Mouse (Mus musculus): Measurements from ENCODE around the gene Pitx3. TPM values are rescaled to one million over a fixed set of nuclear protein-coding genes. Genes with fewer than 3 reads are reported as not detected.

The Pitx3 gene
- polyA plus RNA-seq, 1 experiment from 2014 or later: not detected

DNA sequence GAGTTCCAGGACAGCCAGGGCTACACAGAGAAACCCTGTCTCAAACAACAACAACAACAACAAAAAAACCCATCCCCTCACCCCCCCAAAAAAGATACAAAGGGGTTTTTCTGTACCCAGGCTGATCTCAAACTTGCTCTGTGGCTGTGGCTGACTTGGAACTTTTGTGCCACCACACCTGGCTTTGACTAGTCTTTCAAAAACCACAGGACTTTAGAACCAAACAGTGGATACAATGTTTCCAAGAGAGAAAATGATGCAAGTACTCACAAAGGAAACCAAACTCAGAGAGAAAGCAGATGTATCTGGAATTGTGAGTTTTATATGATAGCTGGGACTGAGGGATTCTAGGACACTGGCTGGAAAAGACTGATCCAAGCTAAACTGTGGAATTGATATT lies 23.5 kb downstream of the Pitx3 start:
- no peak for DNase-seq (ENCODE audit: low spot score)
- ATAC-seq: no peak

DNA sequence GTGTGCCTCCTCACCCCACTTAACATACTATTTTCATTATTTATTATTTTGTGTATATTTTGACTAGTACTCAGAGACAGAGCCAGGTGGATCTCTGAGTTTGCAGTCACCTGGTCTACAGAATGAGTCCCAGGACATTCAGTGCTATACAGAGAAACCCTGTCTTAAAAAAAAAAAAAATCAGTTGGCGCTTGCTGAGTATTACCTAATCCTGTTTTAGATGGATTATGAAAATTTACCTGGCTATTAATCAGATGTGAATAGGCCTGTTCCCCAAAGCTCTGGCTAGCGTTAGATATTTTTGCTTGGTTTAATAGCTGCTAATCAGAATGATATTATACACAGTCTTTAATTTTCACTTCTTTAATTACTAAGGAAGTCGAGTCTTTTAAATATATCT lies 24.2 kb downstream of the Pitx3 start:
- H3K4me2 ChIP-seq (ENCODE audit: low read length): no peak overlapping the region
- ATAC-seq (no peak), DNase-seq (ENCODE audit: low spot score) (no peak)
- 84% methylated on average over 3 of the region's 3 CpGs for WGBS
- no peak overlapping the region for H3K9ac ChIP-seq (ENCODE audit: low read length)
- H3K27ac ChIP-seq (ENCODE audit: low read depth, low read length): no peak overlapping the region
- no peaks in the 10 kb centered on the region for H3K36me3 ChIP-seq (ENCODE audit: control insufficient read depth, insufficient read depth, low read length)
- no peaks in the 10 kb centered on the region for H3K4me1 ChIP-seq (ENCODE audit: control insufficient read depth, insufficient read depth, low read length)
- no peak overlapping the region for H3K4me3 ChIP-seq (ENCODE audit: low read depth, low read length)
- H3K27me3 ChIP-seq (replicated peaks; ENCODE audit: control insufficient read depth, insufficient read depth, low read length): no peaks in the 10 kb centered on the region
- H3K9me3 ChIP-seq (replicated peaks; ENCODE audit: control insufficient read depth, low read length): no peaks in the 10 kb centered on the region

More for the DNA sequence above, 23.5 kb downstream of the Pitx3 start:
- H3K4me3 ChIP-seq (ENCODE audit: low read depth, low read length): no peak overlapping the region
- no peaks in the 10 kb centered on the region for H3K4me1 ChIP-seq (ENCODE audit: control insufficient read depth, insufficient read depth, low read length)
- H3K9ac ChIP-seq (ENCODE audit: low read length): no peak overlapping the region
- no peaks in the 10 kb centered on the region for H3K36me3 ChIP-seq (ENCODE audit: control insufficient read depth, insufficient read depth, low read length)
- H3K9me3 ChIP-seq (replicated peaks; ENCODE audit: control insufficient read depth, low read length): no peaks in the 10 kb centered on the region
- no peak overlapping the region for H3K4me2 ChIP-seq (ENCODE audit: low read length)
- no peak overlapping the region for H3K27ac ChIP-seq (ENCODE audit: low read depth, low read length)
- H3K27me3 ChIP-seq (replicated peaks; ENCODE audit: control insufficient read depth, insufficient read depth, low read length): no peaks in the 10 kb centered on the region

DNA sequence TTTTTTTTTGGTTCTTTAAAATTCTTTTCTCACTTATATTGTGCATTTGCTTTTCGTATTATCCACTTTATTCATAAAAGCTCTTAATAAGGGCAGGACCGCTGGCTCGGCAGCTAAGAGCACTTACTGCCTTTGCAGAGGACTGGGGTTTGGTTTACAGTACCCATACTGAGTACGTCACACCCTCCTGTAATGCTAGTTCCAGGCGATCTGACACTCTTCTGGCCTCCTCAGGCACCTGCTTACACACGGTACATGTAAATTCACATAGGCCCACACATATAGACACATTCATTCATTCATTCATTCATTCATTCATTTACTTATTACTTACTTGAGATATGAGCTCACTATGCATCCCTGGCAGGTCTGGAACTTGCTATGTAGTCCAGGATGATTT lies 27.3 kb downstream of the Pitx3 start:
- no peaks in the 10 kb centered on the region for H3K4me1 ChIP-seq (ENCODE audit: control insufficient read depth, insufficient read depth, low read length)
- H3K27ac ChIP-seq (ENCODE audit: low read depth, low read length): no peak overlapping the region
- H3K9me3 ChIP-seq (replicated peaks; ENCODE audit: control insufficient read depth, low read length): no peaks in the 10 kb centered on the region
- 75% methylated on average over 6 of the region's 6 CpGs for WGBS
- H3K4me3 ChIP-seq (ENCODE audit: low read depth, low read length): no peak overlapping the region
- H3K9ac ChIP-seq (ENCODE audit: low read length): no peak overlapping the region
- H3K27me3 ChIP-seq (replicated peaks; ENCODE audit: control insufficient read depth, insufficient read depth, low read length): no peaks in the 10 kb centered on the region
- H3K4me2 ChIP-seq (ENCODE audit: low read length): no peak overlapping the region
- DNase-seq (ENCODE audit: low spot score) (no peak), ATAC-seq (no peak)
- no peaks in the 10 kb centered on the region for H3K36me3 ChIP-seq (ENCODE audit: control insufficient read depth, insufficient read depth, low read length)

DNA sequence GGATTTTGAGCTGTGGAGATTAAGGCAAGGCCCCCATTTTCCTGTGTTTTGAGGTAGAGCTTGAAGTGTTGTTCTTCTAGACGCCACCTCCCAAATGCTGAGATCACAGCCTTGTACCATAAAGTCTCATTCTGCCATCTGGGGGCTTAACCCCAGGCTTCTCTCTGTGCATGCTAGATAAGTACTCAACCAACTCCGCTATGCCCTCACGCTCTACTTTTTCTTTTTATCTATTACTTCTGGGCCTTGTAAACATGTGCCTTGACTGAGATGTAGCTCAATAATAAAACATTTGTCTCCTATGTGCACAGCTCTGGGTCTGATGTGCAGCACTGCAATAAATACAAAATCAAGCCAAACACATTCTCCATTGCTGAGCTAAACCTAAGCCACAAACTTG lies 28.7 kb downstream of the Pitx3 start:
- no peak for ATAC-seq

DNA sequence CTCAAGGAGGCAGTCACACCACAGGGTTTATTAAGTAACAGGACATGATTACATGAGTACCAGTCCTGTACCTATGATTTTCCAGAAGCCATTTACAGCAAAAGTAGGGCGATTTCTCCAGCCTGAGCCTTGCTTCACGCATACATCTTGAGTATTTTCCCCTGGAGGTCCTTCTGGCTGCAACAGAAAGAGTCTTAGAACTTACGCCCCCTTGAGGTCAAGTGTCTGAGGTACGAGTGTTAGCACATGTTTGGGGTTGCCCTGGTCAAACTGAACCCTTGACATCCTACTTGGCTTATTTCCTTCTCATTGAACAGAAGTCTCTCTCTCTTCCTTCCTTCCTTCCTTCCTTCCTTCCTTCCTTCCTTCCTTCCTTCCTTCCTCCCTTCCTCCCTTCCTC lies 33.5 kb downstream of the Pitx3 start:
- no peaks in the 10 kb centered on the region for H3K36me3 ChIP-seq (ENCODE audit: control insufficient read depth, insufficient read depth, low read length)
- WGBS: 56% methylated on average over 4 of the region's 4 CpGs
- H3K27me3 ChIP-seq (replicated peaks; ENCODE audit: control insufficient read depth, insufficient read depth, low read length): no peaks in the 10 kb centered on the region

More for the DNA sequence above, 28.7 kb downstream of the Pitx3 start:
- Histone ChIP-seq H3K9me3 (replicated peaks; ENCODE audit: control insufficient read depth, low read length) (no peaks in the 10 kb centered on the region), H3K4me2 (ENCODE audit: low read length) (no peak overlapping the region), H3K27ac (ENCODE audit: low read depth, low read length) (no peak overlapping the region), H3K27me3 (replicated peaks; ENCODE audit: control insufficient read depth, insufficient read depth, low read length) (no peaks in the 10 kb centered on the region), H3K4me3 (ENCODE audit: low read depth, low read length) (no peak overlapping the region), H3K9ac (ENCODE audit: low read length) (no peak overlapping the region), H3K36me3 (ENCODE audit: control insufficient read depth, insufficient read depth, low read length) (no peaks in the 10 kb centered on the region), H3K4me1 (ENCODE audit: control insufficient read depth, insufficient read depth, low read length) (no peaks in the 10 kb centered on the region)
- 91% methylated on average over 3 of the region's 3 CpGs for WGBS
- no peak for DNase-seq (ENCODE audit: low spot score)

DNA sequence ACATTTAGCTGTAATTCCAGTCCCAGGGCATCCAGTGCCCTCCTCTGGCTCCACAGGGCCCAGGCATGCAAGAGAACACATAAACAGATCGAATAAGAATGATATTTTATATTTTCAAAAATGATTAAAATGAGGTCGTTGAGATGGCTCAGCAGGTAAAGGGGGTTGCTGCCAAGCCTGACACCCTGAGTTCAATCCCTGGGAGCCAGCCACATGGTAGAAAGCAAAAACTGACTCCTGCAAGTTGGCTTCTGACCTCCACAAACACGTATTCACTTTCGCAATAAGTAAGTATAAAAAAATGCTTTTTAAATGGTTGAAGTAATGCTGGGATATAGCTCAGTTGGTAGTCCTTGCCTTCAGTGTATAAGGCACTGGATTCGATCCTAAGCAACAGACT lies 37.3 kb downstream of the Pitx3 start:
- DNase-seq (ENCODE audit: low spot score) (no peak), ATAC-seq (no peak)
- no peak overlapping the region for H3K4me2 ChIP-seq (ENCODE audit: low read length)

More for the DNA sequence above, 33.5 kb downstream of the Pitx3 start:
- ATAC-seq: no peak
- Histone ChIP-seq H3K4me2 (ENCODE audit: low read length) (no peak overlapping the region), H3K9me3 (replicated peaks; ENCODE audit: control insufficient read depth, low read length) (no peaks in the 10 kb centered on the region), H3K4me1 (ENCODE audit: control insufficient read depth, insufficient read depth, low read length) (no peaks in the 10 kb centered on the region), H3K27ac (ENCODE audit: low read depth, low read length) (no peak overlapping the region), H3K4me3 (ENCODE audit: low read depth, low read length) (no peak overlapping the region), H3K9ac (ENCODE audit: low read length) (no peak overlapping the region)
- DNase-seq (ENCODE audit: low spot score): no peak

DNA sequence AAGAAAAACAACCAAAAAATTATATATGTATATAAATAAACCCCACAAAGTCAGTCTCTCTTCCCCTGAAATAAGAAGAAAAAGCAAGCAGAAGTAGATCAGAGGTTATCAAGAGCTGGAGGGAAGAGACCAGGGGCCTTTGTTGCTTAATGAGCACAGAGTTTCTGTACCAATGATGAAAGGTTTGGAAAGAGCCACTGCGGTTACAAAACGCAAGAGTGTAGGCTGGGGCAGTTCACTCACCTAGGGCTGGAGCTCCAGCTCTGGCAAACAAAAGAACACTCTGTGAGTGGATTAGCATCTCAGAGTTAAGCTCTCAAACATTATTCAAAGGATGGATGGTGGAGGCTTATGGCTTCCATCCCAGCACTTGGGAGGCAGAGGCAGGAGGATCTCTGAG lies 37.9 kb downstream of the Pitx3 start:
- no peaks in the 10 kb centered on the region for H3K27me3 ChIP-seq (replicated peaks; ENCODE audit: control insufficient read depth, insufficient read depth, low read length)
- no peak overlapping the region for H3K27ac ChIP-seq (ENCODE audit: low read depth, low read length)
- no peak overlapping the region for H3K9ac ChIP-seq (ENCODE audit: low read length)
- no peaks in the 10 kb centered on the region for H3K9me3 ChIP-seq (replicated peaks; ENCODE audit: control insufficient read depth, low read length)
- no peak for ATAC-seq
- DNase-seq (ENCODE audit: low spot score): no peak
- H3K4me2 ChIP-seq (ENCODE audit: low read length): no peak overlapping the region
- H3K36me3 ChIP-seq (ENCODE audit: control insufficient read depth, insufficient read depth, low read length): no peaks in the 10 kb centered on the region
- WGBS: 49% methylated on average over 2 of the region's 2 CpGs
- H3K4me1 ChIP-seq (ENCODE audit: control insufficient read depth, insufficient read depth, low read length): no peaks in the 10 kb centered on the region
- H3K4me3 ChIP-seq (ENCODE audit: low read depth, low read length): no peak overlapping the region

More for the DNA sequence above, 37.3 kb downstream of the Pitx3 start:
- H3K27me3 ChIP-seq (replicated peaks; ENCODE audit: control insufficient read depth, insufficient read depth, low read length): no peaks in the 10 kb centered on the region
- no peaks in the 10 kb centered on the region for H3K9me3 ChIP-seq (replicated peaks; ENCODE audit: control insufficient read depth, low read length)
- no peak overlapping the region for H3K27ac ChIP-seq (ENCODE audit: low read depth, low read length)
- WGBS: 87% methylated on average over 5 of the region's 5 CpGs
- H3K9ac ChIP-seq (ENCODE audit: low read length): no peak overlapping the region
- no peaks in the 10 kb centered on the region for H3K4me1 ChIP-seq (ENCODE audit: control insufficient read depth, insufficient read depth, low read length)
- H3K4me3 ChIP-seq (ENCODE audit: low read depth, low read length): no peak overlapping the region
- H3K36me3 ChIP-seq (ENCODE audit: control insufficient read depth, insufficient read depth, low read length): no peaks in the 10 kb centered on the region

DNA sequence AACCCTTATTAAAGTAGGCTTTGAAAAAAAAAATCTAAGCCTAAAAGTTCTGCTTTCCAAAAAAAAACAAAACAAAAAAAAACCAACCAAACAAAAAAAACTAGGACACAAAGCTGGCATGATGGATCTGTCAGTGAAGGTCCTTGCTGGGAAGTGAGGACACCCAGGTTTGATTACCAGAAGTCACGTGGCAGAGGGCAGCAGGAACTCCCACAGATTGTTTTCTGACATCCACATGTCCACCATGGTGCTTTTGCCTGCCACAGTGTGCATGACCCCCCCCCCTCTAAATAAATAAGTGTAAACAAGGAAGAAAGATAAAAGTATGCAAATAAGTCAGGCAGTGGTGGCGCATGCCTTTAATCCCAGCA lies 44.0 kb downstream of the Pitx3 start:
- DNase-seq (ENCODE audit: low spot score) (no peak), ATAC-seq (no peak)

DNA sequence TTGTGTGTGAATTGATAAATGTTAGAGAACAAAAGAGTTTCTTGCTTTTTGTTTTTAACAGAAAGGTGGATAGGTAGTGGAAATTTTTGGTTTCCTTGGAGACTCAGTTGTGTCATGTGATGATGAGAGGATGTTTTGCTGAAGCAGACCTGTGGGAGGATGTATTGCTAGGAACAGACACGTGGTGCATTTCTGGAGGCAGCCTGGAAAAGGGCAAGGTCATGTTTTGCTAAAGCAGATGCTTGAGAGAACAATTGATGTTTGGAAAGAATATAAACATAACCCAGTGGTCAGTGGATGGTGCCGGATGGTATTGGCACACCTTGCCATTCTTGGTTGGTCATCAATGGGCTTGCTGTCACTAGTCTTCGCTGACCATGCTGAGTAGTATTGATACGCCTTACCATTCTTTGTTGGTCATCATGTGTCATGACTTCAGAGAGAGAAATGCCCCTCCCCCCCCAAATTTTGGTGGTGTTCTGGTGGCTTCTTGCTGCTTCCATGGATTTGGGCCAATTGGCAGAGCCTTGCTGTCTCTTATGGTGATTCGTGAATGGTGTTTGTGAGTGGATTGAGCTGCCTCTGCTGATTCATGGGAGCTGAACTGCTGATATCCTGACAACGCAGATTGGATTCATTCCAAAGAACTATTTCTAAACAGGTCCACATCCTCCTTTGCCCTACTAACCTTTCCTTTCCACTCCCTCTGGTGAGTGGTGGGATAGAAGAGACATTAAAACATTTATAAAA lies 44.5 kb downstream of the Pitx3 start:
- H3K4me2 ChIP-seq (ENCODE audit: low read length): no peak overlapping the region
- H3K36me3 ChIP-seq (ENCODE audit: control insufficient read depth, insufficient read depth, low read length): no peaks in the 10 kb centered on the region
- H3K4me3 ChIP-seq (ENCODE audit: low read depth, low read length): no peak overlapping the region
- H3K27ac ChIP-seq (ENCODE audit: low read depth, low read length): no peak overlapping the region
- ATAC-seq (no peak), DNase-seq (ENCODE audit: low spot score) (no peak)
- H3K27me3 ChIP-seq (replicated peaks; ENCODE audit: control insufficient read depth, insufficient read depth, low read length): no peaks in the 10 kb centered on the region
- no peak overlapping the region for H3K9ac ChIP-seq (ENCODE audit: low read length)
- H3K4me1 ChIP-seq (ENCODE audit: control insufficient read depth, insufficient read depth, low read length): no peaks in the 10 kb centered on the region
- H3K9me3 ChIP-seq (replicated peaks; ENCODE audit: control insufficient read depth, low read length): no peaks in the 10 kb centered on the region
- WGBS: 89% methylated on average over 6 of the region's 6 CpGs

More for the DNA sequence above, 44.0 kb downstream of the Pitx3 start:
- Histone ChIP-seq H3K4me1 (ENCODE audit: control insufficient read depth, insufficient read depth, low read length) (no peaks in the 10 kb centered on the region), H3K4me2 (ENCODE audit: low read length) (no peak overlapping the region), H3K9ac (ENCODE audit: low read length) (no peak overlapping the region), H3K27me3 (replicated peaks; ENCODE audit: control insufficient read depth, insufficient read depth, low read length) (no peaks in the 10 kb centered on the region), H3K9me3 (replicated peaks; ENCODE audit: control insufficient read depth, low read length) (no peaks in the 10 kb centered on the region), H3K27ac (ENCODE audit: low read depth, low read length) (no peak overlapping the region), H3K4me3 (ENCODE audit: low read depth, low read length) (no peak overlapping the region), H3K36me3 (ENCODE audit: control insufficient read depth, insufficient read depth, low read length) (no peaks in the 10 kb centered on the region)
- WGBS: 79% methylated on average over 2 of the region's 2 CpGs

All from forebrain, embryonic 14.5 days (tissue).